Mouse (Mus musculus): ENCODE measurements at regions not wholly inside any gene's neighbourhood (a gene's known extent, or its start where the extent isn't known, plus 50 kb on each side); places are given as distances from the start of the nearest gene placed in this dataset.

GRCm38 (mm10) chr15:51628518-51628917 is 2256.2 kb upstream of the Gm7489 start:
- no peak for TF ChIP-seq CTCF (IDR thresholded peaks at IDR 0.05; ENCODE audit: extremely low read depth, insufficient read length, insufficient replicate concordance, low read depth, low read length)
- no peak for TF ChIP-seq POLR2A (IDR thresholded peaks at IDR 0.05; ENCODE audit: low read depth, low read length)

All from small intestine, adult 2 months (tissue).